Mouse (Mus musculus): Measurements from ENCODE around the gene 1700009N14Rik.

DNA sequence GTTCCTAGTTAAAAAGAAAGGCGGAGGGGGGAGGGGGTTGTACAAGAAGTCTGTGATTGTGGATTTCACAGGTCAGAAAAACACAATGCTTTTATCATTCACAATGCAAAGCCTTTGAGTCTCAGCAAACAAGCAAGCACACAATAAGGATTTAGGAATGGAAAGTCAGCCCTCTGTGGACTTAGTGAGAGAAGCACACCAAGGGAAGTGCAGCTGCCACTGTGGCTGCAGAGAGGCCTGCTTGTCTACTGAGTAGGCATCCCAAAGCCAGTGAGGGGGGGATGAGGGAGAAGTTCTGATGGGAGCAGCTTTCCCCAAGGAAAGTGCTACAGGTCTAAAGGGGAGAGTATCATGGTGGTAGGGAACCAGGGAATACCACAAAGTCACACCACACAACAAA is 45.8 kb downstream of the 1700009N14Rik start:
- TF ChIP-seq POLR2A (IDR thresholded peaks at IDR 0.05; ENCODE audit: low read depth, low read length) (no peak), CTCF (IDR thresholded peaks at IDR 0.05; ENCODE audit: extremely low read depth, insufficient read depth, insufficient read length, insufficient replicate concordance) (no peak)

Measured in spleen, adult 2 months (tissue).